7 mouse cellular contexts compared by ENCODE assay signal in the genomic region with DNA sequence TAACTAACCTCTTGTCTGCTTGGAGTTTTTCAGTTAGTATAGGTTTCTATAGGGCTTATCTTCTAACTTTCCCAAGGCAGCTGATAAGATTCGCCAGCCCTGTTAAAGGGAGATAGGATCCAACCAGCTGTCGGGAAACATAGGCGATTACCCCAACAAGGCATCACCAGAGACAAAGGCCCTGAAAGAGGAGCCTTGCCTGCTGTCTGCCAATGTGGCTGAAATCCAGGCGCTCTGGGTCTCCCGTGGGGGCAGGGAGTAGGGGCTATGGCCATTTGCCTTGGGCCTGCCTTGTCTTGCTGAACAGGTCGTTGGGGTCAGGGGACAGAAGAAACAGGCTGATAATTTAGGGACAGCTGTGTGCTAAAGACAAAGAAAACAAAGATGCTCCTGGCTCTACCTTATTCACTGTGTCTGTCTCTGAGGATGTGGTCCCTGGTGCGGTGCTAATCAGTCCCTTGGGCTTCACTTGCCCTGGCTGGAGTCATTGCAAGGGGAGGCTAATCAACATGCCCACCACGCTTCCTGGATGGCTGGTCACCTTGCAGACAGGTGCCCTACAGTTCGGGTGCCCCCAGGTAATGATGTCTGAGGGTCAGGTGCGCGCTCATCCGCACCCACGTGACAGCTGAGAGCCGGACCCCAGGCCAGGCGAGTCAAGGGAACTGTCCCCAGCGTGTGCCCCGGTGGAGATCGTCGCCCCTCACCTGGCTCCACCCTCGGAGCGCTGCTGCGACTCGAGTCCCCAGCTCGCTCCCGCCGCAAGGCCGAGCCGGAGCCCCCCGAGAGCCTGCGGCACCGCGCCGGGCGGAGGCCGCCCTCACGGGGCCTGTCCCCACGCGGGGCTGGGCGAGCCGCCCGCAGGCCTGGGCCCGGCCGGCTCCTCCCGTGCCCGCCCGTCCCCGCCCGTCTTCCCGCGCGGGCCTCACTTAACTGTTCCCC. TPM values are rescaled to one million over a fixed set of nuclear protein-coding genes. Genes with fewer than 3 reads are reported as not detected.
DNase-seq lines count a peak whose midpoint lies in the region; ATAC-seq and TF ChIP-seq lines count a peak whose summit lies in the region.

No protein-coding gene starts in this region.

- ATAC-seq in embryonic facial prominence, embryonic 12.5 days (ENCODE audit: insufficient number of reproducible peaks, insufficient read depth, low FRiP score, low TSS enrichment) = peak; percentile 66; the same call in 1 of the 2 replicates
- peak; percentile 80 for ATAC-seq in heart, embryonic 12.5 days (ENCODE audit: insufficient number of reproducible peaks, low FRiP score)

- no peaks in the 10 kb centered on the region for H3K27me3 ChIP-seq in embryonic facial prominence, embryonic 12.5 days
- H3K27me3 ChIP-seq in heart, embryonic 12.5 days (replicated peaks) = no peaks in the 10 kb centered on the region; the same call in 1 of the 2 replicates

- H3K4me1 ChIP-seq in ES-E14 (ENCODE audit: control insufficient read depth in 2 of 2, insufficient read depth in 2 of 2, low read length in 2 of 2, poor library complexity in 1 of 2) = peaks cover 5% of the 10 kb centered on the region in 2 experiments; a peak in 2 of 4 replicates
- peaks cover 20% of the 10 kb centered on the region for H3K4me1 ChIP-seq in embryonic facial prominence, embryonic 12.5 days
- peaks cover 17% of the 10 kb centered on the region for H3K4me1 ChIP-seq in heart, embryonic 12.5 days (replicated peaks)

- in situ Hi-C loops in ES-E14 (cut with MboI; ENCODE audit: low sequenced_read_pairs in 2 of 2, unreplicated experiment in 2 of 2) = no loop called here

- no peak overlapping the region for H3K27ac ChIP-seq in ES-E14 (ENCODE audit: insufficient read depth, low read depth, low read length, poor library complexity, severe bottlenecking)
- H3K27ac ChIP-seq in embryonic facial prominence, embryonic 12.5 days = peak overlapping the region; percentile 96
- peak overlapping the region; percentile 71 for H3K27ac ChIP-seq in heart, embryonic 12.5 days (ENCODE audit: poor library complexity, severe bottlenecking)
- peak overlapping the region; percentile 98 for H3K27ac ChIP-seq in layer of hippocampus, adult 2 months

- H3K36me3 ChIP-seq in ES-E14 (ENCODE audit: control insufficient read depth, insufficient read depth, low read length, poor library complexity, severe bottlenecking) = no peaks in the 10 kb centered on the region
- H3K36me3 ChIP-seq in embryonic facial prominence, embryonic 12.5 days = no peaks in the 10 kb centered on the region
- no peaks in the 10 kb centered on the region for H3K36me3 ChIP-seq in heart, embryonic 12.5 days

- H3K9me3 ChIP-seq in ES-E14 (ENCODE audit: control insufficient read depth, insufficient read depth, low read depth, low read length) = no peaks in the 10 kb centered on the region
- H3K9me3 ChIP-seq in embryonic facial prominence, embryonic 12.5 days = no peaks in the 10 kb centered on the region
- H3K9me3 ChIP-seq in heart, embryonic 12.5 days (replicated peaks) = peaks cover 5% of the 10 kb centered on the region; the same call in 1 of the 2 replicates

- TF ChIP-seq CTCF in layer of hippocampus, adult 2 months (conservative IDR thresholded peaks at IDR 0.05) = no peak

- peak overlapping the region; percentile 73 to 75 for H3K4me3 ChIP-seq in ES-E14 (ENCODE audit: insufficient read depth in 1 of 2, low read depth in 1 of 2, low read length in 2 of 2, poor library complexity in 1 of 2, severe bottlenecking in 1 of 2)
- H3K4me3 ChIP-seq in embryonic facial prominence, embryonic 12.5 days = peak overlapping the region; percentile 89
- peak overlapping the region; percentile 82 for H3K4me3 ChIP-seq in heart, embryonic 12.5 days
- H3K4me3 ChIP-seq in layer of hippocampus, adult 2 months = peak overlapping the region; percentile 90

- WGBS in embryonic facial prominence, embryonic 12.5 days = 2% methylated on average over 49 of the region's 51 CpGs
- WGBS in heart, embryonic 12.5 days = under 1% methylated on average over 51 of the region's 51 CpGs

- DNase-seq in ES-E14 (ENCODE audit: low read depth, low spot score) (no peak), adipocyte (ENCODE audit: low spot score) (peak; percentile 43)
- no peak for DNase-seq in layer of hippocampus, adult 2 months (ENCODE audit: low spot score in 2 of 2)
- peak; percentile 35 to 38 for DNase-seq in lung, postnatal 4 days
- DNase-seq in right cerebral cortex, adult 2 months (ENCODE audit: low spot score in 2 of 2) = peak; percentile 33 to 46

- H3K9ac ChIP-seq in ES-E14 (ENCODE audit: insufficient read depth, low read depth, low read length, poor library complexity, severe bottlenecking) = peak overlapping the region; percentile 77
- peak overlapping the region; percentile 99 for H3K9ac ChIP-seq in embryonic facial prominence, embryonic 12.5 days
- peak overlapping the region; percentile 93 for H3K9ac ChIP-seq in heart, embryonic 12.5 days

- H3K4me2 ChIP-seq in embryonic facial prominence, embryonic 12.5 days (replicated peaks) = peak overlapping the region; percentile 89
- peak overlapping the region; percentile 83 for H3K4me2 ChIP-seq in heart, embryonic 12.5 days

TF ChIP-seq in ES-E14, 5 proteins besides CTCF, POLR2A, EP300 and RAD21:
- TF ChIP-seq HCFC1 (IDR thresholded peaks at IDR 0.05; ENCODE audit: borderline replicate concordance, insufficient read depth, low read length) (no peak), MAFK (IDR thresholded peaks at IDR 0.05; ENCODE audit: insufficient read depth, low read depth, low read length) (no peak), ZC3H11A (IDR thresholded peaks at IDR 0.05; ENCODE audit: borderline replicate concordance, low read depth, low read length) (no peak), ZNF384 (IDR thresholded peaks at IDR 0.05; ENCODE audit: low read depth, low read length) (no peak), CHD2 (IDR thresholded peaks at IDR 0.05; ENCODE audit: low read depth, low read length) (no peak)

RNA-seq across cellular contexts. Expression of a gene that starts 1.1 kb away (rescaled TPM):
- 5.0 and 8.0 TPM in 2 replicates for total RNA-seq in ES-E14 (2012; rRNA removed)
- 31.2 and 33.8 TPM in 2 replicates for polyA plus RNA-seq in embryonic facial prominence, embryonic 12.5 days (2016; fragmentation: Nextera tagmentation; extraction: Ambion mirVana)
- 16.1 and 16.6 TPM in 2 replicates for polyA plus RNA-seq in heart, embryonic 12.5 days (2016; fragmentation: Nextera tagmentation; extraction: Ambion mirVana)
- 10 to 100 TPM; 82.0 to 83.6 TPM for total RNA-seq in layer of hippocampus, adult 2 months (2021)

Comparison
In these comparisons a context has a peak if more than half of its experiments do, and no peak if none do; other contexts are left out.
1. DNase-seq: peak in adipocyte (single experiment), lung, postnatal 4 days (2 of 2) and right cerebral cortex, adult 2 months (2 of 2); none in ES-E14 (single experiment) and layer of hippocampus, adult 2 months (0 of 2).
2. Peak in every context shown above with its lines, with median percentiles within 50 percentile points of each other: H3K4me3 ChIP-seq and H3K9ac ChIP-seq.